In genomic region chr19:3325771-3326478, GRCm38 (mm10) we compare ENCODE assay signal across 8 mouse cellular contexts. TPM values are rescaled to one million over a fixed set of nuclear protein-coding genes. Genes with fewer than 3 reads are reported as not detected.
DNase-seq lines count a peak whose midpoint lies in the region; ATAC-seq and TF ChIP-seq lines count a peak whose summit lies in the region.

No protein-coding gene starts in this region.

- peaks cover 9% of the 10 kb centered on the region for H3K27me3 ChIP-seq in limb, embryonic 15.5 days

- WGBS in limb, embryonic 15.5 days: 33% methylated on average over 15 of the region's 15 CpGs

- intact Hi-C loops in heart, postnatal 10 days (cut with DNase I): loop anchor here (2.0 kb wide), 1 partner anchor 29 kb away; no protein-coding TSS in a partner anchor

- no peak for ATAC-seq in limb, embryonic 15.5 days (ENCODE audit: insufficient number of reproducible peaks, low FRiP score, low TSS enrichment, low read depth)
- no peak for ATAC-seq in CD4-positive, CD25-positive, alpha-beta regulatory T cell, adult 4 months

- peak overlapping the region; percentile 0; the same call in 1 of the 2 replicates for H3K9ac ChIP-seq in limb, embryonic 15.5 days

- TF ChIP-seq CTCF in bone marrow macrophage, adult 2 months (IDR thresholded peaks at IDR 0.05; ENCODE audit: low read depth, low read length): no peak

- no peaks in the 10 kb centered on the region for H3K9me3 ChIP-seq in limb, embryonic 15.5 days

- H3K4me2 ChIP-seq in limb, embryonic 15.5 days: peak overlapping the region; percentile 99

- peaks cover 33% of the 10 kb centered on the region for H3K4me1 ChIP-seq in bone marrow macrophage, adult 2 months (ENCODE audit: control insufficient read depth, insufficient read depth, low read length)
- peaks cover 40% of the 10 kb centered on the region for H3K4me1 ChIP-seq in limb, embryonic 15.5 days

- peak overlapping the region; percentile 37 for H3K4me3 ChIP-seq in bone marrow macrophage, adult 2 months (ENCODE audit: insufficient read depth, low read length)
- peak overlapping the region; percentile 67 for H3K4me3 ChIP-seq in limb, embryonic 15.5 days

- TF ChIP-seq POLR2A in bone marrow macrophage, adult 2 months (IDR thresholded peaks at IDR 0.05; ENCODE audit: borderline replicate concordance, low read depth, low read length): no peak

- DNase-seq in cerebellum, adult 9-10 months: peak; percentile 6
- DNase-seq in cerebellum, postnatal 4 days (ENCODE audit: low spot score in 2 of 2): no peak
- DNase-seq in heart, postnatal 10 days: peak; percentile 38 to 59
- DNase-seq in retina, embryonic 14.5 days (ENCODE audit: low spot score): peak; percentile 30
- DNase-seq in frontal cortex, postnatal 25 days (ENCODE audit: low spot score in 2 of 2): no peak

- H3K27ac ChIP-seq in bone marrow macrophage, adult 2 months (ENCODE audit: insufficient read depth, low read depth, low read length): peak overlapping the region; percentile 65
- H3K27ac ChIP-seq in limb, embryonic 15.5 days: peak overlapping the region; percentile 90

- no peaks in the 10 kb centered on the region for H3K36me3 ChIP-seq in limb, embryonic 15.5 days

RNA-seq across cellular contexts. Expression of gene Cpt1a, which starts 3.8 kb away (rescaled TPM):
- 59.1 and 65.3 TPM in 2 replicates for polyA plus RNA-seq in bone marrow macrophage, adult 2 months (2012; ENCODE audit: insufficient read depth, insufficient read length, missing spikeins)
- 100 to 1,000 TPM; 126 to 144 TPM for total RNA-seq in heart, postnatal 10 days (2021)
- 18.3 and 19.6 TPM in 2 replicates for polyA plus RNA-seq in limb, embryonic 15.5 days (2015; fragmentation: Nextera tagmentation; extraction: Ambion mirVana)
- polyA plus RNA-seq in CD4-positive, CD25-positive, alpha-beta regulatory T cell, adult 4 months (2017; shearing (Covaris generic)): 10 to 100 TPM; 17.1 to 31.7 TPM

RNA-seq across cellular contexts. Expression of gene Ighmbp2, which starts 43.1 kb away (rescaled TPM):
- 4.2 and 5.4 TPM in 2 replicates for polyA plus RNA-seq in bone marrow macrophage, adult 2 months (2012; ENCODE audit: insufficient read depth, insufficient read length, missing spikeins)
- total RNA-seq in heart, postnatal 10 days (2021): 1 to 10 TPM; 3.8 to 3.9 TPM
- 10.4 and 10.5 TPM in 2 replicates for polyA plus RNA-seq in limb, embryonic 15.5 days (2015; fragmentation: Nextera tagmentation; extraction: Ambion mirVana)
- 1 to 10 TPM; 4.9 to 7.4 TPM for polyA plus RNA-seq in CD4-positive, CD25-positive, alpha-beta regulatory T cell, adult 4 months (2017; shearing (Covaris generic))

RNA-seq across cellular contexts. Expression of gene Mrpl21, which starts 43.2 kb away (rescaled TPM):
- polyA plus RNA-seq in bone marrow macrophage, adult 2 months (2012; ENCODE audit: insufficient read depth, insufficient read length, missing spikeins): 33.7 and 36.7 TPM in 2 replicates
- 10 to 100 TPM; 79.0 to 79.6 TPM for total RNA-seq in heart, postnatal 10 days (2021)
- 108 and 118 TPM in 2 replicates for polyA plus RNA-seq in limb, embryonic 15.5 days (2015; fragmentation: Nextera tagmentation; extraction: Ambion mirVana)
- polyA plus RNA-seq in CD4-positive, CD25-positive, alpha-beta regulatory T cell, adult 4 months (2017; shearing (Covaris generic)): 100 to 1,000 TPM in 1 of 2 experiments, 10 to 100 TPM in 1; 88.6 to 126 TPM

Comparison
In these comparisons a context has a peak if more than half of its experiments do, and no peak if none do; other contexts are left out.
1. DNase-seq: peak in cerebellum, adult 9-10 months (single experiment), heart, postnatal 10 days (2 of 2) and retina, embryonic 14.5 days (single experiment); none in cerebellum, postnatal 4 days (0 of 2) and frontal cortex, postnatal 25 days (0 of 2).